Mouse (Mus musculus) midbrain, embryonic 16.5 days (tissue): ENCODE results near the gene Iars2. TPM values are rescaled to one million over a fixed set of nuclear protein-coding genes. Genes with fewer than 3 reads are reported as not detected.
A peak's percentile ranks its signal among the peaks of the same experiment; 100 is the strongest.

Experiments used
- ATAC-seq: fragments of 200-750 bp; cut with Nextera tagmentation; 2 replicates; pipeline ENCODE4 v1.8.0; 2017; ENCODE audit warnings: moderate TSS enrichment
- H3K27ac ChIP-seq: fragments of 300-500 bp; sonication (generic); 2 replicates; pipeline ENCODE4 v1.5.1; 2014; ENCODE audit warnings: mild to moderate bottlenecking, low read length, mixed read lengths
- H3K27me3 ChIP-seq: fragments of 300-500 bp; sonication (generic); 2 replicates; pipeline ENCODE4 v1.6.1; 2014; ENCODE audit warnings: low read depth, low read length, mixed read lengths; ENCODE audit not compliant: control insufficient read depth, insufficient read depth
- H3K36me3 ChIP-seq: fragments of 300-500 bp; sonication (generic); 2 replicates; pipeline ENCODE4 v1.6.1; 2014; ENCODE audit warnings: mild to moderate bottlenecking, low read length, moderate library complexity, mixed read lengths; ENCODE audit not compliant: control insufficient read depth, insufficient read depth
- H3K4me1 ChIP-seq: fragments of 300-500 bp; sonication (generic); 2 replicates; pipeline ENCODE4 v1.6.1; 2014; ENCODE audit warnings: mild to moderate bottlenecking, low read length, mixed read lengths; ENCODE audit not compliant: control insufficient read depth, insufficient read depth
- H3K4me2 ChIP-seq: fragments of 300-500 bp; sonication (generic); 2 replicates; pipeline ENCODE4 v1.6.1; 2014; ENCODE audit warnings: mild to moderate bottlenecking, low read length, mixed read lengths
- H3K4me3 ChIP-seq: fragments of 300-500 bp; sonication (generic); 2 replicates; pipeline ENCODE4 v1.5.1; 2014; ENCODE audit warnings: low read depth, mild to moderate bottlenecking, low read length, moderate library complexity, mixed read lengths
- H3K9ac ChIP-seq: fragments of 300-500 bp; sonication (generic); 2 replicates; pipeline ENCODE4 v1.6.1; 2014; ENCODE audit warnings: low read depth, low read length, mixed read lengths
- H3K9me3 ChIP-seq: fragments of 300-500 bp; sonication (generic); replicated peaks from 2 replicates; pipeline ENCODE4 v1.6.1; 2014; ENCODE audit warnings: mild to moderate bottlenecking, low read length, mixed read lengths; ENCODE audit not compliant: control insufficient read depth, poor library complexity, severe bottlenecking
- WGBS: fragments of 180-500 bp; shearing (Covaris S2); extraction: QIAGEN DNeasy Blood & Tissue Kit; methylation state at CpG from one replicate; pipeline ENCODE4 v1.1.7; 2014; 5-methylcytosine and 5-hydroxymethylcytosine counted together
- polyA plus RNA-seq: library from polyadenylated mRNA; unstranded; fragments of >200 nt; fragmentation: Nextera tagmentation; extraction: Ambion mirVana; gene quantifications from 2 replicates; pipeline ENCODE4 v1.2.1, GENCODE M21; 2015

Gene Iars2
- polyA plus RNA-seq, 1 experiment from 2014 or later, result 17.0 TPM

DNA sequence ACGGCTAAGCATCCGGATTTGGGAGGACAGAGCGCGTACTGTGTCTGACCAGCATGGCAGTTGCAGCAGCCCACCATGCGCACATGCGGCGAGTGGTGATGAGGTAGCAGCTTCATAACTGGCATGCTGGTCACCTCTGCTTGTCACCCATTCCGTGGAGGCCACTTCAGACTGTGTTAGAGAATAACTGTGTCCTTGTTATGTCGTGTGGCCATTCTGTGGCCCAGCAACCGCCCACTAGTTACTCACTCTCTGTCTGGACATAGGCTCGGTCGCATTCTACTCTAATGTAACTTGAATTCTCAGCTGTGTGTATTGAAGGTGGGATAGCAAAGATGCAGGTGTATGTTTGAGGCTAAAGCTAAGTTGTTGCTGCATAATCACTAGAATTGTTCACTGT lies 73.9 kb downstream of the Iars2 start:
- ATAC-seq, result no peak
- Histone ChIP-seq H3K4me2 (no peak overlapping the region), H3K36me3 (peaks cover 14% of the 10 kb centered on the region), H3K27me3 (no peaks in the 10 kb centered on the region), H3K27ac (no peak overlapping the region), H3K9me3 (no peaks in the 10 kb centered on the region), H3K4me1 (no peaks in the 10 kb centered on the region; the same call in 1 of the 2 replicates), H3K4me3 (no peak overlapping the region), H3K9ac (no peak overlapping the region)
- WGBS, result 96% methylated on average over 12 of the region's 12 CpGs

DNA sequence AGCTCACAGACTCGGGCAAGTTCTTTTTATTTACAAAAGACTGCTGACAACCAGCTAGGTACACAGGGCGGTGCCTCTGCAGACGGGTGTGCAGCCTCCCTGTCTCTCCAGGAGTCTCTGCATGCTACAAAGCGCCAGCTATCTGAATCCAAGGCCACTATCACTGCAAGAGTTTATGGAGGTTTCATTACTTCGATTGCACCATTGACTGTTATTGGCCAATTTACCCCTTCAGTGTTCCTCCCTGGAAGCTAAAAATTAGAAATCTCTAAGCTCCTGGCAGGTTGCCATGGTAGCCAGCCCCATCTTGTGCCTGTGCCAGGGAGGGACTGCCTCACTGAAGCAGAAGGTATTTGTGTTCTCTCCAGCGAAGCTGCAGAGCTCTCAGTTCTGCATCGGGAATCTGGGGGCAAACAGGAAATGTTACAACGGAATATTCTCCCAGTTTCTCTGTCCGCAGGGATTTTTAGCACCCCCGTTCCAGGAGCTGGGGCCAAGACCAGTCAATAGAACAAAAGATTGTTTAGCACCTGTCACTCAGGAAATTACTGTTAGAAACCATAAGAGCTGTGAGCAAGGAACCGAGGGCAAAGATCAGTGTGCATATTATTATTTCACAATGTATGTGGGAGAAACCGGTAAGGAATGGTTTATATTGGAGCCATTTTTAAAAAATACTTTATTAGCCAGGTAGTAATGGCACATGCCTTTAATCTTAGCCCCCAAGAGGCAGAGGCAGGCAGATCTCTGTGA lies 75.9 kb downstream of the Iars2 start:
- Histone ChIP-seq H3K9me3 (no peaks in the 10 kb centered on the region), H3K4me3 (no peak overlapping the region), H3K9ac (no peak overlapping the region), H3K36me3 (peaks cover 20% of the 10 kb centered on the region), H3K4me1 (no peaks in the 10 kb centered on the region; the same call in 1 of the 2 replicates), H3K27me3 (no peaks in the 10 kb centered on the region), H3K27ac (peak overlapping the region; percentile 6; the same call in 1 of the 2 replicates), H3K4me2 (no peak overlapping the region)
- no peak for ATAC-seq
- WGBS, result 64% methylated on average over 12 of the region's 12 CpGs

GRCm38 (mm10) chr1:185252351-185252750 lies 76.8 kb downstream of the Iars2 start:
- 91% methylated on average over 3 of the region's 3 CpGs for WGBS
- Histone ChIP-seq H3K4me3 (no peak overlapping the region), H3K4me2 (no peak overlapping the region), H3K36me3 (peaks cover 26% of the 10 kb centered on the region), H3K9ac (no peak overlapping the region), H3K27ac (no peak overlapping the region), H3K9me3 (no peaks in the 10 kb centered on the region), H3K4me1 (no peaks in the 10 kb centered on the region; the same call in 1 of the 2 replicates), H3K27me3 (no peaks in the 10 kb centered on the region)
- ATAC-seq, result no peak

GRCm38 (mm10) chr1:185248728-185249127 lies 80.5 kb downstream of the Iars2 start:
- H3K27ac ChIP-seq, result no peak overlapping the region
- no peak overlapping the region for H3K9ac ChIP-seq
- H3K4me3 ChIP-seq, result no peak overlapping the region
- WGBS, result 94% methylated on average over 8 of the region's 8 CpGs
- no peaks in the 10 kb centered on the region for H3K27me3 ChIP-seq
- H3K9me3 ChIP-seq, result no peaks in the 10 kb centered on the region
- H3K4me1 ChIP-seq, result no peaks in the 10 kb centered on the region; the same call in 1 of the 2 replicates
- ATAC-seq, result no peak
- peaks cover 22% of the 10 kb centered on the region for H3K36me3 ChIP-seq
- H3K4me2 ChIP-seq, result no peak overlapping the region

DNA sequence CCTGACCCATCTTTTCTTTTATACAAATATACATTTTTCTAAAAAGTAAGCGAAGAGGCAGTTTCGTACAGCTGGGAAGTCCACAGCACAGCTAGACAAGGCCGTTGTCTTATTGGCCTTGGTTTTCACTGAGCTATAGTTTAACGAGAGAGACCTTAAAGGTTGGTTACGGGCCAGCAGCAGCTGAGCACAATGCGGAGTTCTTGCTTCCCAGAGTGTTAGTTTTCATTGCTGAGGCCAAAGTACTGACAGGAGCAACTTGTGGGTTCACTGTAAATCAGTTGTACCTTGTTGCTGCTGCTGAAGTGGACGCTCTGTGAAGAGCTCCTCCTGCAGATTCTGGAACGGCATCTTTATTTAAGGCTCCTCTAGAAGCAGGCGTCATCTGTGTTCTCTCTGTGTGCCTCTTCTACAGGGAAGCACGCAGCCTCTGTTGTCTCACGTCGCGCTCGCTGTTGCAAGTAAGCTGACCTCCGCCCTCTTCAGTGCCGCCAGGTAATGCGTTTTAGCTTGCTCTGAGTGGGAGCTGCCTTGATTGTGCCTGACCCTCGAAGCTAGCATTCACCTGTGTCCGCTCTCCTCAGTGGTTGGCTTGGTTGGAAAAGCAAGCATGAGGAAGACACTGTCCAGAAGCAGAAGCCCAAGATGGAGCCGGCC lies 81.6 kb downstream of the Iars2 start:
- Histone ChIP-seq H3K36me3 (peaks cover 22% of the 10 kb centered on the region), H3K9ac (no peak overlapping the region), H3K27ac (no peak overlapping the region), H3K4me3 (no peak overlapping the region), H3K4me2 (no peak overlapping the region), H3K27me3 (no peaks in the 10 kb centered on the region), H3K9me3 (no peaks in the 10 kb centered on the region), H3K4me1 (no peaks in the 10 kb centered on the region)
- 93% methylated on average over 20 of the region's 20 CpGs for WGBS
- ATAC-seq, result no peak

DNA sequence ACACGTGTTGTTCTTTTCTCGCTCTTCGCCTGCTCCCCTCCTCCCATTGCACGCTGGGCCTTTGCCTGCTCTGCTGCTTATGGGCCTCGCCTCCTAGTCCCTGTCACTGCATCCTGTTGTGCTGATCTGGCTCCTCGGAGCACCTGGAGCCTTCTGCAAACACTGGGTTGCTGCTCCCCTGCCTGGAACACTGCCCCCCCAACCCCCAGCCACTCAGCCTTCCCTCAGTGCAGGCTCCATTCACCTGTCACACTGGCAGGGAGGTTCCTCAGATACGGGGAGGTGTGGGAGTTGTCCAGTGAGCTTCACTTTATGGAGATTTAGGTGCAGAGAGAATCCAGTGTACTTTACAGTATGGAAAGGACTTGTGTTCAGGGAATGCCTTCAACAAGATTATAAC lies 83.7 kb downstream of the Iars2 start:
- Histone ChIP-seq H3K36me3 (peaks cover 33% of the 10 kb centered on the region), H3K4me2 (no peak overlapping the region), H3K4me3 (no peak overlapping the region), H3K9me3 (no peaks in the 10 kb centered on the region), H3K27me3 (no peaks in the 10 kb centered on the region), H3K27ac (no peak overlapping the region), H3K9ac (no peak overlapping the region), H3K4me1 (no peaks in the 10 kb centered on the region)
- no peak for ATAC-seq
- 93% methylated on average over 7 of the region's 7 CpGs for WGBS

GRCm38 (mm10) chr1:185243013-185243412 lies 86.2 kb downstream of the Iars2 start:
- Histone ChIP-seq H3K36me3 (peaks cover 25% of the 10 kb centered on the region), H3K9me3 (no peaks in the 10 kb centered on the region), H3K4me2 (no peak overlapping the region), H3K4me3 (no peak overlapping the region), H3K27me3 (no peaks in the 10 kb centered on the region), H3K9ac (no peak overlapping the region), H3K27ac (no peak overlapping the region), H3K4me1 (no peaks in the 10 kb centered on the region)
- no peak for ATAC-seq
- 82% methylated on average over 8 of the region's 8 CpGs for WGBS

DNA sequence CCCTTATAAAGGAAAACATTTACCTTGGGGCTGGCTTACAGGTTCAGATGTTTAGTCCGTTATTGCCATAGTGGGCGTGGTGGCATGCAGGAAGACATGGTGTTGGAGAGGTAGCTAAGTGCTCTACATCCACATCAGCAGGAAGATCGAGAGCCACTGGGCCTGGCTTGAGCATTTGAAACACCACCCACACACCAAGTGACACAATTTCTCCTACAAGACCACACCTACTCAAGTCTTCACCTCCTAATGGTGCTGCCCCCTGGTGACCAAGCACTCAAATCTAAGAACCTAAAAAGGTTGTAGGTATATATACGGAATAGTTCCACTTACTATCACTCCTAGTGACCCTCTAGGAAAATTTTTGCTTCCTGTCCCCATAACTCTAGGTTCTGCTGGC lies 92.7 kb downstream of the Iars2 start:
- no peak overlapping the region for H3K9ac ChIP-seq
- H3K36me3 ChIP-seq, result peaks cover 26% of the 10 kb centered on the region
- H3K4me2 ChIP-seq, result no peak overlapping the region
- no peak overlapping the region for H3K4me3 ChIP-seq
- no peaks in the 10 kb centered on the region for H3K4me1 ChIP-seq
- H3K9me3 ChIP-seq, result no peaks in the 10 kb centered on the region
- no peak overlapping the region for H3K27ac ChIP-seq
- H3K27me3 ChIP-seq, result no peaks in the 10 kb centered on the region
- ATAC-seq, result no peak
- 84% methylated on average over 4 of the region's 4 CpGs for WGBS

DNA sequence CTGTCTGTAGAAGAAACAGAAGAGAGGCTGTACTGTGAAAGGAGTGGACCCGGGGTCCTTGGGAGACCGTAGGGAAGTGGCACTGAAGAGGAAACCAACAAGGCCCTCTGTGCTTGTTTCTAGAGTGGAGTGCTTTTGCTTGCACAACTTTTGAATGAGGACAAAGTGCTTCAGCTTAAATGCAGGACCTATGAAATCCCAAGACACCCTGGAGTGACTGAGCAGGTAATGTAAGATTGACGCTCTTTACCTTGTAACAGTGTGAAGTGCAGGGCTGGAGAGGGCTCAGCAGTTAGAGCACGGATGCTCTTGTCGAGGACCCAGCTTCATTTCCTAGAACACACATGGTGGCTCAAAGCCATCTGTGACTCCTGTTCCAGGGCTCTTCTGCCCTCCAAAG lies 93.4 kb downstream of the Iars2 start:
- no peak overlapping the region for H3K4me2 ChIP-seq
- H3K9ac ChIP-seq, result no peak overlapping the region
- no peaks in the 10 kb centered on the region for H3K27me3 ChIP-seq
- WGBS, result 97% methylated on average over 5 of the region's 5 CpGs
- H3K4me1 ChIP-seq, result no peaks in the 10 kb centered on the region
- no peak overlapping the region for H3K27ac ChIP-seq
- ATAC-seq, result no peak
- no peak overlapping the region for H3K4me3 ChIP-seq
- H3K36me3 ChIP-seq, result peaks cover 22% of the 10 kb centered on the region
- H3K9me3 ChIP-seq, result no peaks in the 10 kb centered on the region
